Mouse (Mus musculus): ENCODE measurements at regions not wholly inside any gene's neighbourhood (a gene's known extent, or its start where the extent isn't known, plus 50 kb on each side); places are given as distances from the start of the nearest gene placed in this dataset.

GRCm38 (mm10) chr6:101858895-101859294 is 481.2 kb upstream of the Pdzrn3 start:
- DNase-seq = no peak

- no peak for DNase-seq
Measured at GRCm38 (mm10) chr6:101840695-101841094, 463.0 kb upstream of the Pdzrn3 start.

GRCm38 (mm10) chr6:101837563-101837962 is 459.9 kb upstream of the Pdzrn3 start:
- DNase-seq = no peak

DNA sequence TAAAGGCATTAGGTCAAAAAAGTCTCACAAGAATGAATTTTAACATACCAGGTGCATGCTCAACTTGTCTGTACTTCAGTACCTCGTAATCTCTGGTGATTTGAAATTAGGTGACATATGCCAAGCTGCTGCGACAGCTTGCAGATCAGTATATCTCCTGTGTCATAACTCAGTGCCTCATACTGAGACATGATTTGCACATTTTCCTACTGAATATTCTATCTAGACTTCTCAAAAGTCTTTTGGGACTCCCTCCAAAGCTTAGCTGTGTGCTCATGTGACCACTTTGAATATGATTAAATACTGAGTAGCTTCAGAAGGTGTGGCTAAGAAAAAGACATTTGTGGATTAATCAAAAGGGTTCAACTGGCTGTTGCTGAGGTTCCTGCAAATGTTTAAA is 416.3 kb upstream of the Pdzrn3 start:
- DNase-seq = no peak

DNA sequence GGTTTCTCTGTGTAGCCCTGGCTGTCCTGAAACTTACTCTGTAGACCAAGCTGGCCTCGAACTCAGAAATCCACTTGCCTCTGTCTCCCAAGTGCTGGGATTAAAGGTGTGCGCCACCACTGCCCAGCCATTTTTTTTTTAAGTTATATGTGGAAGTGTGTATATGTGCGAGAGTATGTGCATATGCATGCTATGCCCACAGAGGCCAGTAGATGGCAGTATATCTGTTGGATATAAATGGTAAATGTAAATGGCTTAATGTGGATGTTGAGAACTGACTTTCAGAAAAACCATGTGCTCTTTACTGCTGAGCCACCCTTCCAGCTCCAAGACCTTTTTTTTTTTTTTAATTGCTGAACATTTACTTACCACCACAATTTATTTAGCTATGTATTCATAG is 400.2 kb upstream of the Pdzrn3 start:
- DNase-seq = no peak

- DNase-seq = no peak
Measured at GRCm38 (mm10) chr6:101773151-101773550, 395.5 kb upstream of the Pdzrn3 start.

- DNase-seq = no peak
Measured at GRCm38 (mm10) chr6:101735107-101735506, 357.4 kb upstream of the Pdzrn3 start.

DNA sequence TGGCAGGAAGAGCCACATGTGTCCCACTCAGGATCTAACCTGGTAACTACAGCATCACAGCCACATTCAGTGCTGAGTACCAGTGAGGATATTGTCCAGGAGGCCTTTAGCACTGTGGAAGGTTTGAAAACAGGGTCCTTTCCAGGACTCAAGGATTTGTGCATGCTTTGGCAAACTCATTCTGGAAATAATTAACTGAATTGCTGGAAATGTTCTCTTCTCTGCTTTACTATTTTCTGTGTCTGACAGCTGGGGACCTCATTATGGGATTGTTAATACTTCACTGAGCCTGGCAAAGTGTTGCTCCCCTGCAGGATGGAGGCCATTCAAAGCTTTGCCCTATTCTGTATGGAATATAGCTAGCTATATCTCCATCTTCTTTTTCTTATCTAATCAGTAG is 342.8 kb upstream of the Pdzrn3 start:
- no peak for DNase-seq

DNA sequence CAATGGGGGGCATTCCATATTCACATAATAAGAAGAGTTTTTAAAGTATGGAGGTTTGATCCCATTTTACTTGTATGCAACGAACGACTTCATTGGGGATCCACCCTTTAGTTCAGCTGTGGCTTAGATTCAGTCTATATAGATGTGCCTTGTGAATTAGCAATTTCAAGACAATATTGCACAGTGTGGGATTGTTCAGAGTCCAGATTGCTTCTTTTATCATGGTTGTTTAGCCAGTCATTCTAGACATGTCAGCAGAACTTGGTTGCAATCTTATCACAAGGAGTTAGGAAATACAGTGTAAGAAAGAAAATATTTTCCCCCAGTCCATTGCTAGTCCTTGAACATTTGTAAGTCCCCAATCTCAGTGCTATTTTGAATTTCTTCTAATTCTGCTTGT is 312.0 kb upstream of the Pdzrn3 start:
- no peak for DNase-seq

DNA sequence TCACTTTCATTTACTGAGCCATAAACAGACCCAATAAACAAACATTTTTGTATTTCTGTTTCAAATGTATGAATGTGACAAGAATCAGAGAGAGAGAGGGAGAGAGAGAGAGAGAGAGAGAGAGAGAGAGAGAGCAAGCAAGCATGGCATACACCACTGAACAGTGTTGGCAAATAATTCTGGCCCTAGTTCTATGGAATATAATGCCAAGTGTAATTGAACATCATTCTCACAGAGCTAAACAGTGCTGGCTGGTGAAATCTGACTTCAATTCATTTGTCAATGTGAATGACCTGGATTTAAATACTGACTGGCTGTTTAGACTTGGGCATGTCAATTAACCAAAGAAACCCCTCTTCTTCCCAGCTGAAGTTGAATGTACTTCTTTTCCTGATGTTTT is 308.9 kb upstream of the Pdzrn3 start:
- DNase-seq = no peak

- no peak for DNase-seq
Measured at GRCm38 (mm10) chr6:101685734-101686133, 308.0 kb upstream of the Pdzrn3 start.

GRCm38 (mm10) chr6:101684390-101684789 is 306.7 kb upstream of the Pdzrn3 start:
- no peak for DNase-seq

DNA sequence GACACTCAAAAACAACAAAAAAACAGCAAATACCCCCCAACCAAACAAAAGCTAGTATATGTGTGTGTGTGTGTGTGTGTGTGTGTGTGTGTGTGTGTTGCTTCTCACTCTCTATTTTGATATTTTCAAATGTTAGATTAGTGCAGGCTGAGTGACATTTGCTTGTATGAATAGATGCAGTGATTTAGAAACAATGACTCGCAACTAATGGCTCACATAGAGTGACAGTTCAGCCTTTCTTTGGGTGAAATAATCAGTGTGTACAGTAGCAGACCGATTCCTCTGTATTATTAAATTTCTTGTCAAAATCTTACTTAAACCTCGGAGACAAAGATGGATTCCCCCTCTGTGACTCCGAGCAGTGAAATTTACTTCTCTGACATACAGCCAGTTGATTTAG is 297.1 kb upstream of the Pdzrn3 start:
- no peak for DNase-seq

DNA sequence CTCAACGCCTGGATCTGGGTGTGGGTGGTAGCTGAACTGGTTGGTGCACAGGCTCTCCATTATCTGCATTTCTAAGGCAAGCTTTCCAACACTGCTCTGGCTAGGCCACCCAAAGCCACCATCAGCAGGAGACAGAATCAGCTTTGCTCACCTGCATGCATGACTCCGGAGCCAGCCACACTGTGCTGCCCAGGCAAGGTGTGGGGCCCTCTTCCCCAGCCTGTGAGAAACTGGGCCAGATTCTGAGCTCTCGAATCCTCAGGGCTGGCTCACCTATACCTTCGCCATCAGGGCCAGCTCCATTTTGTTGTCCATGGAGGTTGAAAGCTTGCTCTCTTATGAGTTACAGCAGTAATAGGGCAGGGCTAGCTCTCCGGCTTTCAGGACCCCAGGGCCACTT is 293.1 kb upstream of the Pdzrn3 start:
- no peak for DNase-seq

GRCm38 (mm10) chr6:101669118-101669845 is 291.6 kb upstream of the Pdzrn3 start:
- DNase-seq = no peak

DNA sequence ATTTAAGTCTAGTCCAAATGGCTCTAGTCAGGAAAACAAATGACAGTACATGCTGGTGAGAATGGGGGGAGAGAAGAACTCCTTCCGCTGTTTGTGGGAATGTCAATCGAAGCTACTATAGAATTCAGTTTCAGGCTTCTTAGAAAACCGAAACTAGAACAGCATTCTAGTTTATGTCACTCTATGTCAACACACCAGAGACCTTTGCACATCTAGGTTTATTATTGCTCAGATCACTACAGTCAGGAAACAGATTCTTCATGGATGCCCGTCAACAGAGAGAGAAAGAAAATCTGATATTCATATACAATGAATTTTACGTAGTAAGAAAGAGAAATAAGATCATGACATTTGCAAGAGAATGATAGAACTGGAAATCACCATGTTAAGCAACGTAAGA is 276.7 kb upstream of the Pdzrn3 start:
- no peak for DNase-seq

- DNase-seq = peak; percentile 5
Measured at GRCm38 (mm10) chr6:101650348-101650747, 272.7 kb upstream of the Pdzrn3 start.

DNA sequence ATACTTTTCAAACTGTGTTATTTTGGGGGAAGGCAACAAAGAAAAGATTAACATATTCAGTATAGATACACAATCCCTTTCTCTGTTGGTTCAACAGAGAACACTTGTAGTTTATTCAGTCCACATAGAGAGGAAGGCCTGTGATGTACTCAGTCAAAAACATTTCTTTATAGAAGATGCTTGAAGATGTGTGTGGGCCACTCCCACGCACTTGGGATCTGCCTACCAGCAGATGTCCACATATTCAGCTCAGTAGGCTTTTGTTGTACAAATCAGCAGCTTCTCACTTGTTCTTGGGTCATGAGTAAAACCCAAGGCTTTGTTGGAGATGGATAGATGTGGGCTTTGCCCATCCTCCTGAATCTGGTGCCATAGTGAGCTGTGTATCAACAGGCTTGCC is 239.6 kb upstream of the Pdzrn3 start:
- DNase-seq = no peak

GRCm38 (mm10) chr6:101616776-101617175 is 239.1 kb upstream of the Pdzrn3 start:
- DNase-seq = no peak

DNA sequence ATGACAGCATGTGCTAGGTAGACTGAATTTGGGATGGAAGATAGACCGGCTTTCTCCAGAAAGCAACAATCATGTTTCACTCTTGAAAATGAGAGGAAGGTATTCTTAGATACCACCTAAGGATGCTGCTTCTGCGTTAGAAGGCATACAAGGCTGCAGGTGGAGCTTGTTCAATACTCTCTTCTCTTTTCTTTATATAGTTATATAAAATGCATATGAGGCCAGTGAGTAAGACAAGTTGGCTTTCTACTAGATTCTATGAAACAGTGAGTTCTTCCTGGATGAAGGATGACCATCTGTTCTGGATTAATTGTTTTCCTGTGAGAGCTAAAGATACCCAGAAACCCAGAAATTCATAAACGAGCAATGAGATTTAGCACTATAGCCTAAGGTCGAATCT is 231.3 kb upstream of the Pdzrn3 start:
- DNase-seq = no peak

- DNase-seq = no peak
Measured at GRCm38 (mm10) chr6:101603083-101603482, 225.4 kb upstream of the Pdzrn3 start.

- no peak for DNase-seq
Measured at GRCm38 (mm10) chr6:101596995-101597394, 219.3 kb upstream of the Pdzrn3 start.

GRCm38 (mm10) chr6:101593782-101594641 is 216.3 kb upstream of the Pdzrn3 start:
- no peak for DNase-seq

DNA sequence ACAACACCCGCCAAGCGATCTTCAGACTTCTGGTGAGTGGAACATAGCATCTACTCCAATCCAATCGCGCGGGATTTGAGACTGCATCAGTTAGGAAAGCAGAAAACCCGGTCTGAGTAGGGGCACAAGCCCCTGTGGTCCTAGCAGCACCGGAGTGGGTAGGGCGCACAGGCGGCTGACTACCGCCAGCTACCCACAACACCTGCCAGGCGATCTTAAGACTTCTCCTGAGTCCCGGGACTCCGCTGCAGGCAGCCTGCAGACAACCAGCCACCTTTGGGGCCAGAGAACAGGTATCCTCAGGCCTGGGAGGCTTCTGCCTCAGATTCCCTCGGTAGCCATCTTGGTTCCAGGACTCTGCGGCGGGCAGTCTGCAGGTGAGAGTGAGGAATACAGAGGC is 208.2 kb upstream of the Pdzrn3 start:
- DNase-seq = no peak
